Mouse (Mus musculus) stomach, embryonic 14.5 days (tissue): ENCODE measurements at regions not wholly inside any gene's neighbourhood (a gene's known extent, or its start where the extent isn't known, plus 50 kb on each side); places are given as distances from the start of the nearest gene placed in this dataset.

Experiments
- ATAC-seq: fragments of 200-750 bp; cut with Nextera tagmentation; 2 replicates; pipeline ENCODE4 v1.8.0; 2017; ENCODE audit warnings: low read depth, moderate TSS enrichment; ENCODE audit not compliant: insufficient number of reproducible peaks, insufficient read depth, low FRiP score
- H3K27ac ChIP-seq: fragments of 300-500 bp; sonication (generic); 2 replicates; pipeline ENCODE4 v1.5.1; 2014; ENCODE audit warnings: mild to moderate bottlenecking, low read length, moderate library complexity, mixed read lengths
- H3K27me3 ChIP-seq: fragments of 300-500 bp; sonication (generic); 2 replicates; pipeline ENCODE4 v1.6.1; 2014; ENCODE audit warnings: low read length, control low read depth, mixed read lengths; ENCODE audit not compliant: control insufficient read depth, insufficient read depth
- H3K36me3 ChIP-seq: fragments of 300-500 bp; sonication (generic); 2 replicates; pipeline ENCODE4 v1.6.1; 2014; ENCODE audit warnings: mild to moderate bottlenecking, control low read depth, low read length, moderate library complexity, mixed read lengths; ENCODE audit not compliant: control insufficient read depth, insufficient read depth
- H3K4me1 ChIP-seq: fragments of 300-500 bp; sonication (generic); 2 replicates; pipeline ENCODE4 v1.6.1; 2014; ENCODE audit warnings: low read length, control low read depth, mixed read lengths; ENCODE audit not compliant: control insufficient read depth, insufficient read depth
- H3K4me2 ChIP-seq: fragments of 300-500 bp; sonication (generic); replicated peaks from 2 replicates; pipeline ENCODE4 v1.6.1; 2014; ENCODE audit warnings: low read depth, low read length, control low read depth
- H3K4me3 ChIP-seq: fragments of 300-500 bp; sonication (generic); 2 replicates; pipeline ENCODE4 v1.5.1; 2014; ENCODE audit warnings: low read depth, low read length, control low read depth
- H3K9ac ChIP-seq: fragments of 300-500 bp; sonication (generic); replicated peaks from 2 replicates; pipeline ENCODE4 v1.6.1; 2014; ENCODE audit warnings: low read depth, mild to moderate bottlenecking, control low read depth, low read length, moderate library complexity, mixed read lengths
- H3K9me3 ChIP-seq: fragments of 300-500 bp; sonication (generic); 2 replicates; pipeline ENCODE4 v1.6.1; 2016; ENCODE audit warnings: low read depth, low read length, control low read depth; ENCODE audit not compliant: control insufficient read depth
- WGBS: fragments of 180-500 bp; shearing (Covaris S2); extraction: QIAGEN DNeasy Blood & Tissue Kit; methylation state at CpG from one replicate; pipeline ENCODE4 v1.1.7; 2014; 5-methylcytosine and 5-hydroxymethylcytosine counted together

DNA sequence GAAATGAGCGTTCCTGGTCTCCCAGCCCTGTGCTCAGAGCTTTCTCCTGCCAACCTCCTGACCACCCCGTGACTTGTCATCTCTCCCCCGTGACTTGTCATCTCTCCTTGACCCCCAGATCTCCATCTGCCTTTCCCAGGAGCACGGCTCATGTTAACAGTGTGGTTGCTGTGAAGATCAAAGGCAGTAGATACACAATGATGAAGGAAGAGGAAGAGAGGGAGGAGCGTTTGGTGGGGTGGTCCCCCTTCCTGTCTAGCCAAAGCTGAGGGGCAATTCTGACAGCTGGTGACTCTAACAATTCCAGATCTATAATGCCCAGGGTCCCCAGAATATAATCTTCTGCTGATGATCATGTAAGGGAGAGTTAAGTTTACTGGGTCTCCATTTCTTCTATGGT is 214.0 kb downstream of the Ly86 start:
- ATAC-seq: no peak
- H3K9me3 ChIP-seq: no peaks in the 10 kb centered on the region

DNA sequence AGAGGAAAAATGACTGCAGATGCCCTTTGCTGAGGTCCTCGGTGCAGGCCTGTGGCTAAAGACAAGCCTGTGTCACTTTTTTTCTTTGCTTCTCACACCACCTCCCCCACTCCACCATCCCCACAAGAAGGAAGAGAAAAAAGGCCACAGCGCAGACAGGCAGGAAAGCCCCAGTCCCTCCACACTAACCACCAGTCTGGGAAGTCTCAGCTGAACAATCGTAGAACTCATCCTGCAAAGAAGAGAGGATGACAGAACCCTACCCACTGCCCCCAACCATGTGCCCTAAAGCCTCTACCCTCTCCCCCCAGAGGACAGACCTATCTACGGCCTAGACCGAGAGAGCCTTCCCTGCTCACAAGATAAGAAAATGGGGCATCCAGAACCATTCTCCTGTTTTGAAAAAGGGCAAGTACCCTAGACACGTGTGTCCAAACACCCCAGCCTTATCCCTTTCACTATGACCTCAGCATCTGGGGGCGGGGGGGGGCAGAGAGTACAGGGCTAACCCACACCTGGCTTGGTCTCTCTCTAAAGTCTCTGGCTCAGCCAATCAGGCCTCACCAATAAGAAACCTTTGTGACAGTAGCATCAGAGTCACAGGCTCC is 214.8 kb downstream of the Ly86 start:
- Histone ChIP-seq H3K36me3 (no peaks in the 10 kb centered on the region), H3K27ac (no peak overlapping the region), H3K9me3 (no peaks in the 10 kb centered on the region), H3K4me1 (peaks cover 14% of the 10 kb centered on the region; the same call in 1 of the 2 replicates), H3K4me2 (no peak overlapping the region), H3K9ac (no peak overlapping the region; the same call in 1 of the 2 replicates), H3K4me3 (no peak overlapping the region), H3K27me3 (no peaks in the 10 kb centered on the region)
- 65% methylated on average over 7 of the region's 7 CpGs for WGBS
- no peak for ATAC-seq

More for the DNA sequence above, 214.0 kb downstream of the Ly86 start:
- Histone ChIP-seq H3K36me3 (no peaks in the 10 kb centered on the region), H3K4me3 (no peak overlapping the region), H3K4me2 (no peak overlapping the region), H3K27ac (no peak overlapping the region), H3K27me3 (no peaks in the 10 kb centered on the region), H3K4me1 (peaks cover 14% of the 10 kb centered on the region; the same call in 1 of the 2 replicates), H3K9ac (no peak overlapping the region)
- 56% methylated on average over 5 of the region's 5 CpGs for WGBS

DNA sequence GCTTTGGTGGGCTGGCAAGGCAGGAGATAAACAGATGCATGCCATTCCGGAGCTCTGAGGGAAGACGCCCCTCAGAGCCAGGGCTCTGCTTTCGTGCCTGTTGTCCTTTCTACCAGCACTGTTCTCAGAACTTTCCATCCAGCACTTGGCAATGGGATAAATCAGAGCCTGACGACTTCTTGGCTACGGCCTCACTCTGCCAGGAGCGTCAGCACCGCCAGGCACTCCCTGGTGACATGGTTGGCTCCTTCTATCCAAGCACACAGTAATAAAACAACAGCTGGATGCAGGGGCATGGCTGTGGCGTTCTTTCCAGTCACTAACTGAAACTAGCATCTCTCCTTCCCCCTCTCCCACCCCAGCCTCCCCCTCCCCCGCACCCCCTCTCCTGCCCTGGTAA is 215.4 kb downstream of the Ly86 start:
- H3K9me3 ChIP-seq: no peaks in the 10 kb centered on the region
- 39% methylated on average over 9 of the region's 9 CpGs for WGBS
- H3K27ac ChIP-seq: no peak overlapping the region
- ATAC-seq: no peak
- peaks cover 14% of the 10 kb centered on the region; the same call in 1 of the 2 replicates for H3K4me1 ChIP-seq
- no peak overlapping the region for H3K4me2 ChIP-seq
- no peaks in the 10 kb centered on the region for H3K36me3 ChIP-seq
- no peaks in the 10 kb centered on the region for H3K27me3 ChIP-seq
- no peak overlapping the region for H3K4me3 ChIP-seq
- no peak overlapping the region; the same call in 1 of the 2 replicates for H3K9ac ChIP-seq

DNA sequence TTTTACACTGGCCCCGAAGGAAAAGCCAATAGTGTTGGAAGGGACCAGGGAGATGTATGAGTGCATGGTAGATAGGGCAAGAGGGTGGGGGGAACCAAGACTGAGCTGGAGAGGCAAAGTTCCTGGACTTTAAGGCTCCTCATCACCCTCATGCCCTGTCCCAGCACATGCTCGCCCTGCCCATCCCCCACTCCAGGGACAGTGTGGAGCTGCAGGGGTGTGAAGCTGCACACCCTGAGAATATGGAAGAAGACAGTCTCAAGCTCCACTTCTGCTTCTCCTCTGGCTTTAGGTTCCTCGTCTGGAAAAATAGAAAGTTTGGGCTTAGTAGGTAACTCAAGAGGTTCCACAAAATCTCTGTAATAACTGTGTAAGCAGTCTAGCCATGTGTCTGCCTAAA is 215.8 kb downstream of the Ly86 start:
- Histone ChIP-seq H3K36me3 (no peaks in the 10 kb centered on the region), H3K9me3 (no peaks in the 10 kb centered on the region), H3K4me1 (peaks cover 14% of the 10 kb centered on the region; the same call in 1 of the 2 replicates), H3K9ac (no peak overlapping the region), H3K4me3 (no peak overlapping the region), H3K4me2 (no peak overlapping the region), H3K27me3 (no peaks in the 10 kb centered on the region), H3K27ac (no peak overlapping the region)
- 38% methylated on average over 3 of the region's 3 CpGs for WGBS
- no peak for ATAC-seq

DNA sequence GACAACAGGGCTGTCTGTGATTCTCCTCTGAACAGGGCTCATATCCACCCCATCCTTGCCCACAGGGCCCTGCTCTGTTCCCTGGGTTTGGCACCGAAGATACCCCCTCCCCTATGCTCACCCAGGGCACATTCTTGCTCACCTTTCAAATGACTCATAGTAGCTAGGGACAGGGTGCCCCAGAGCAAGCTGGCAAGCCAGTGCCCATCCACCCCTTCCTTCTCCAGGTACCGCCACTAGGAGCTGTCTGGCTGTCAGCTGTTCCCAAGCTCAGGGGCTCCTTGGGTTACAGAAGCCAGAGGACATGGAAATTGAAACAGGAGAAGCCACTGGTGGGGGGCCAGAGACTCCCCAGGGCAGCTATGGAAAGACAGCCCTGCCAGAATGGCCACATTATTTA is 216.4 kb downstream of the Ly86 start:
- Histone ChIP-seq H3K36me3 (no peaks in the 10 kb centered on the region), H3K9me3 (no peaks in the 10 kb centered on the region), H3K4me2 (no peak overlapping the region), H3K9ac (no peak overlapping the region), H3K4me1 (peaks cover 14% of the 10 kb centered on the region; the same call in 1 of the 2 replicates), H3K27me3 (no peaks in the 10 kb centered on the region), H3K4me3 (no peak overlapping the region), H3K27ac (no peak overlapping the region)
- 69% methylated on average over 2 of the region's 2 CpGs for WGBS
- no peak for ATAC-seq

DNA sequence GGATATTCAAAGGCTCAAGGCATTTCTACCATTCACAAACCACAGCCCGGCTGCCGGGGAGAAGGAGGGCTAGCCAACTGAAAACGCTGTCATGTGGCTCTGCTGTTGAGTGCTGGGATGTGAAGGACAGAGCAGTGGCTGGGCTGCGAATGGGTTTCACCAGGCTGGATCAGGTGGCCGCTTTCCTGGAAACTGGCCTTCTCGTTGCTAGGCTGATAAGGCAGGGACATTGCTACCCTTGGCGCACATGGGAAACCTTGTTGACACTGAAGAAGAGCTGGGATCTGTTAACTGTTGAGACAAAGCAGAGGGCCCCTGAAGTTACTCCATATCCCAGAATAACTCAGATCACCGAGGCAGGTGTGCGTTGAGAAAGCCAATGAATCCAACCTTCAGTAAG is 216.1 kb upstream of the Rreb1 start:
- no peak overlapping the region for H3K4me3 ChIP-seq
- no peak overlapping the region for H3K27ac ChIP-seq
- H3K4me2 ChIP-seq: no peak overlapping the region
- no peaks in the 10 kb centered on the region for H3K27me3 ChIP-seq
- no peak for ATAC-seq
- H3K9ac ChIP-seq: no peak overlapping the region
- H3K9me3 ChIP-seq: no peaks in the 10 kb centered on the region
- H3K4me1 ChIP-seq: peaks cover 14% of the 10 kb centered on the region; the same call in 1 of the 2 replicates
- H3K36me3 ChIP-seq: no peaks in the 10 kb centered on the region
- 42% methylated on average over 9 of the region's 9 CpGs for WGBS

DNA sequence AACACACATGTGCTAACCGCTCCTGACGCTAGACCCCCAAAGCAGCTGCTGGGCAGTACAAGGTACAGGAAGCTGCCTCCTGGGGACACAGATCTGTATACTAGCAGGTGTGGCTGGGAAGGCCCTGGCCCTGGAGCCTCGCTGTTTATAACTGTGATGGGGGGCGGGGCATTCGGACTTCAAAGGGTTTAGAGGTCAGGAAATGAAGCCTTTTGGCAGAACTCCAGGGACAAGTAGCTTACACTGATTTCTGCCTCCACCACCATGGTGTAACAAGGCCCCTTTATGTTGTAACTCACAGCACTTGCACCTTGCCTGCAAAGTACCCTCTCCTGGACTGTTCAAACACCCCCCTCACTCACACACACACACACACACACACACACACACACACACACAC is 215.5 kb upstream of the Rreb1 start:
- H3K9me3 ChIP-seq: no peaks in the 10 kb centered on the region
- H3K9ac ChIP-seq: no peak overlapping the region
- H3K27ac ChIP-seq: no peak overlapping the region
- H3K4me1 ChIP-seq: peaks cover 14% of the 10 kb centered on the region; the same call in 1 of the 2 replicates
- H3K4me2 ChIP-seq: no peak overlapping the region
- no peaks in the 10 kb centered on the region for H3K36me3 ChIP-seq
- ATAC-seq: peak; percentile 44; the same call in 1 of the 2 replicates
- no peak overlapping the region for H3K4me3 ChIP-seq
- 13% methylated on average over 5 of the region's 5 CpGs for WGBS
- H3K27me3 ChIP-seq: no peaks in the 10 kb centered on the region

DNA sequence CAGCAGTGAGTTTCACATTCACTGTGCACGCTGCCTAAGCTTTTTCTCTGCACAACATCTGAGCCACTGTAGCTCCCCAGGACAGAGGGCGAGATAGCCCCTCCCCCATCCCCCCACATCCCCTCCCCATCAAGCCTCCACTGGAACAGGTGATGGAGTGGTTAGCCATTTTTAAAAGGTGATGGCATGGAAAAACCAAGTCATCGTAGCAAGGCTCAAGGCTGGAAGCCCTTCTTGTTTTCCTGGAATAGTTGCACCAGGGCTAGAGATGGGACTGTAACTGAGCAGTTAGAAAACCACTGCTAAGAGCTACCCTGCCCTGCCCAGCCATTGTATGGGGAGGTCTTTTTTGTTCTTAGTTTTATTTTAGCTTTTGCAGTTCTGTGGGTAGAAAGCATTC is 209.1 kb upstream of the Rreb1 start:
- Histone ChIP-seq H3K27ac (no peak overlapping the region), H3K4me2 (no peak overlapping the region), H3K27me3 (no peaks in the 10 kb centered on the region), H3K4me1 (no peaks in the 10 kb centered on the region), H3K9ac (no peak overlapping the region), H3K4me3 (no peak overlapping the region), H3K36me3 (no peaks in the 10 kb centered on the region), H3K9me3 (no peaks in the 10 kb centered on the region)
- ATAC-seq: no peak
- 67% methylated on average over 3 of the region's 3 CpGs for WGBS

DNA sequence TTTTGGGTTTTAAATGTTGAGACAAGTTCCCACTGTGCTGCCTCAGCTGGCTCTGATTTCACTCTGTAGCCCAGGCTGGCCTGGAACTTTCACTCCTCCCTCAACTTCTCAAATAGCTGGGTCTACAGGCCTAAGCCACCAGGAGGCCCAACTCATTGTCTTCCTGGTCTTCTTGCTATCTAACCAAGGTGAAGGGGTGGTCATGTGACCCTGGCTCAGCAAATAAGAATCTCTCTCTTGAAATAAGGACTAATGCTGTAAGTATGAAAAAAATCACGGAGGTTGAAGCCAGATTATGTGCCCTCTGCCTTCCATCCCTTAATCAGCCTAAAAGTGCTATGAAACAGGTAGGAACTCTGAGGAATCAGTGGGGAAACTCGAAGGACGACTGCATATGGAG is 208.7 kb upstream of the Rreb1 start:
- Histone ChIP-seq H3K9me3 (no peaks in the 10 kb centered on the region), H3K4me2 (no peak overlapping the region), H3K4me3 (no peak overlapping the region), H3K9ac (no peak overlapping the region), H3K36me3 (no peaks in the 10 kb centered on the region), H3K27ac (no peak overlapping the region), H3K4me1 (no peaks in the 10 kb centered on the region), H3K27me3 (no peaks in the 10 kb centered on the region)
- 87% methylated on average over 3 of the region's 3 CpGs for WGBS
- no peak for ATAC-seq
